Mouse (Mus musculus): ENCODE measurements at regions not wholly inside any gene's neighbourhood (a gene's known extent, or its start where the extent isn't known, plus 50 kb on each side); places are given as distances from the start of the nearest gene placed in this dataset.
"Not testable (repeated sequence)": the region's sequence is repeated elsewhere in the genome, so short reads cannot be mapped to it uniquely, and the experiment has no call there.

- DNase-seq, result no peak
These were observed 52.4 kb upstream of the Plxna2 start for GRCm38 (mm10) chr1:194565574-194565973.

- no peak for DNase-seq
These were observed 54.1 kb upstream of the Plxna2 start for GRCm38 (mm10) chr1:194563946-194564345.

- DNase-seq, result no peak
These were observed 56.9 kb upstream of the Plxna2 start for GRCm38 (mm10) chr1:194561098-194561497.

- no peak for DNase-seq
These were observed 69.4 kb upstream of the Plxna2 start for GRCm38 (mm10) chr1:194548661-194549060.

GRCm38 (mm10) chr1:194548243-194548642 lies 69.8 kb upstream of the Plxna2 start:
- no peak for DNase-seq

- DNase-seq, result no peak
These were observed 77.1 kb upstream of the Plxna2 start for GRCm38 (mm10) chr1:194540923-194541322.

GRCm38 (mm10) chr1:194527342-194528165 lies 90.5 kb upstream of the Plxna2 start:
- DNase-seq, result no peak

- no peak for DNase-seq
These were observed 93.0 kb upstream of the Plxna2 start for GRCm38 (mm10) chr1:194524976-194525375.

GRCm38 (mm10) chr1:194521216-194521615 lies 96.8 kb upstream of the Plxna2 start:
- DNase-seq, result no peak

- DNase-seq, result no peak
These were observed 98.4 kb upstream of the Plxna2 start for GRCm38 (mm10) chr1:194519509-194520220.

GRCm38 (mm10) chr1:194516136-194516535 lies 101.9 kb upstream of the Plxna2 start:
- no peak for DNase-seq

- DNase-seq, result no peak
These were observed 109.7 kb upstream of the Plxna2 start for GRCm38 (mm10) chr1:194508314-194508713.

GRCm38 (mm10) chr1:194505826-194506225 lies 112.2 kb upstream of the Plxna2 start:
- no peak for DNase-seq

GRCm38 (mm10) chr1:194504207-194504606 lies 113.8 kb upstream of the Plxna2 start:
- DNase-seq, result peak; percentile 4

- no peak for DNase-seq
These were observed 114.5 kb upstream of the Plxna2 start for GRCm38 (mm10) chr1:194503517-194503916.

- no peak for DNase-seq
These were observed 121.6 kb upstream of the Plxna2 start for GRCm38 (mm10) chr1:194496424-194496823.

GRCm38 (mm10) chr1:194491111-194491510 lies 126.9 kb upstream of the Plxna2 start:
- no peak for DNase-seq

- no peak for DNase-seq
These were observed 129.9 kb upstream of the Plxna2 start for GRCm38 (mm10) chr1:194488126-194488525.

- no peak for DNase-seq
These were observed 135.3 kb upstream of the Plxna2 start for GRCm38 (mm10) chr1:194482717-194483059.

- no peak for DNase-seq
These were observed 135.9 kb upstream of the Plxna2 start for GRCm38 (mm10) chr1:194482001-194482716.

- not testable (repeated sequence) for DNase-seq
These were observed 146.7 kb upstream of the Plxna2 start for GRCm38 (mm10) chr1:194471281-194471680.

- no peak for DNase-seq
These were observed 165.5 kb upstream of the Plxna2 start for GRCm38 (mm10) chr1:194452480-194452879.

- no peak for DNase-seq
These were observed 174.3 kb upstream of the Plxna2 start for GRCm38 (mm10) chr1:194443681-194444080.

GRCm38 (mm10) chr1:194437301-194437700 lies 180.7 kb upstream of the Plxna2 start:
- no peak for DNase-seq
